Mouse (Mus musculus): Measurements from ENCODE around the gene Smim6. TPM values are rescaled to one million over a fixed set of nuclear protein-coding genes. Genes with fewer than 3 reads are reported as not detected.

Smim6 gene
- polyA plus RNA-seq, 1 experiment from 2014 or later, result 11.8 TPM

DNA sequence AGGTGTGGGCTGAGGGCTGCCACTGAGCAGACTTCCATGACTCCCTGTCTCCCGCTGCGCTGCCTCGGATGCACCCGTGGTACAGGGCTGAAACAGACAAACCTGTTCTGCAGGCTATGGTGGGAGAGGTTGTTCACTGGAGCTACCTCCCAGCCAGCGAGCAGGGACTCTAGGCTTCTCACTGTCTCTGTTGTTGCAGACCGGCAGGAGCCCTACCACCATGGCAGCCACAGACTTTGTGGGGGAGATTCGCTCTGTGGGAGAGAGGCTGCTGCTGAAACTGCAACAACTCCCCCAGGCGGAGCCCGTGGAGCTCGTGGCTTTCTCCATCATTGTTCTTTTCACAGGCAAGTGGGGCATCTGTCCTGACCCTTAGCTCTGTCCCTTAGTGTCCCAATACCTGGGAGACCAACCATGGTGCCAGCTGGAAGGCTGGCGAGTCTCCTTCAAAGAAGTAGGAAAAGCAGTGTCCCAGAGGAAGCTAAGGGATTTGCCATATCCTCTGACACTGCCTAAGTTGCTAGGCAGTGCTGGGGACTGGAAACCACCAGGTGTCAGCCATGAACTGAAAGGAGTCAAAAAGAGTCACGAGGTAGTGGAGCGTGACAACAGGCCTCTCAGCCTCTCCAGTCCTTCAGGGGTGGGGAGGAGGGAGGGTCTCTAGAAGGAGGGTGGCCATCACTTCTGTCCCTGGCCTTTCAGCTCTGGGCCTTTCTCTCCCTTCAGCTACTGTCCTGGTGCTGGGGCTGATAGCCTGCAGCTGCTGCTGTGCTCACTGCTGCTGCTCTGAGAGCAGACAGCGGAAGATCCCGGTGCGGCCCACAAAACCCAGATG, 6.6 kb upstream of the Smim6 start:
- Histone ChIP-seq H3K9me3 (ENCODE audit: low read length) (no peaks in the 10 kb centered on the region), H3K27me3 (ENCODE audit: insufficient read depth, low read length) (no peaks in the 10 kb centered on the region), H3K9ac (replicated peaks; ENCODE audit: low read length) (peak overlapping the region; percentile 45), H3K4me3 (ENCODE audit: low read length) (no peak overlapping the region), H3K4me1 (ENCODE audit: insufficient read depth, low read length) (peaks cover 59% of the 10 kb centered on the region), H3K27ac (ENCODE audit: low read length) (peak overlapping the region; percentile 93), H3K36me3 (ENCODE audit: insufficient read depth, low read length) (peaks cover 6% of the 10 kb centered on the region; the same call in 1 of the 2 replicates), H3K4me2 (replicated peaks; ENCODE audit: low read depth, low read length) (peak overlapping the region; percentile 16; the same call in 1 of the 2 replicates)
- WGBS, result 35% methylated on average over 16 of the region's 16 CpGs
- ATAC-seq (ENCODE audit: low FRiP score, low TSS enrichment), result peak; percentile 60

DNA sequence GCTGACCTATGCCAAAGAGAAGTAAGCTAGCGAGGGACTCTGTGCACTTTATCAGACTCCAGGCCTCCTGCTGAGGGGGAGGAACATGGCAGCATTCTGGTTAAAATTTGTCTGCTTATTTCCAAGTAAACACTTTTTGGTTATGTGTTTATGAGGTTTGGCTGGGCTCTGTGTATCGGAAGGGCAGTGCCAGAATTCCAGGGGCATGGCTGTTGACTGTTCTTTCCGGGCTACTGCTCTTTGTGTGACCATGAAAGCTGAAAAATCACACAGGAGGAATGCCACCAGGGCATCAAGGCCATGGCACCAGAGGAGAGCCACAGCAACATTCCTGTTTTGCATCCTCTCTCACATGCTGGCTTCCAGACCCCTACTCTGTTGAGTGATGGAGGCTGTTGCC, 5.7 kb upstream of the Smim6 start:
- Histone ChIP-seq H3K4me1 (ENCODE audit: insufficient read depth, low read length) (peaks cover 51% of the 10 kb centered on the region), H3K4me2 (replicated peaks; ENCODE audit: low read depth, low read length) (no peak overlapping the region), H3K9ac (replicated peaks; ENCODE audit: low read length) (0 out of 2 replicates have a peak overlapping the region, but pooled peaks have one; percentile 45), H3K9me3 (ENCODE audit: low read length) (no peaks in the 10 kb centered on the region), H3K27me3 (ENCODE audit: insufficient read depth, low read length) (no peaks in the 10 kb centered on the region), H3K4me3 (ENCODE audit: low read length) (no peak overlapping the region), H3K36me3 (ENCODE audit: insufficient read depth, low read length) (peaks cover 6% of the 10 kb centered on the region; the same call in 1 of the 2 replicates), H3K27ac (ENCODE audit: low read length) (peak overlapping the region; percentile 93)
- ATAC-seq (ENCODE audit: low FRiP score, low TSS enrichment), result no peak
- 70% methylated on average over 3 of the region's 3 CpGs for WGBS

GRCm38 (mm10) chr11:115906521-115906920, 5.3 kb upstream of the Smim6 start:
- no peak overlapping the region; the same call in 1 of the 2 replicates for H3K27ac ChIP-seq (ENCODE audit: low read length)
- peaks cover 50% of the 10 kb centered on the region for H3K4me1 ChIP-seq (ENCODE audit: insufficient read depth, low read length)
- 84% methylated on average over 5 of the region's 5 CpGs for WGBS

GRCm38 (mm10) chr11:115911134-115911561, 669 bp upstream of the Smim6 start:
- H3K4me1 ChIP-seq (ENCODE audit: insufficient read depth, low read length), result peaks cover 15% of the 10 kb centered on the region
- no peak overlapping the region; the same call in 1 of the 2 replicates for H3K9ac ChIP-seq (replicated peaks; ENCODE audit: low read length)
- no peak overlapping the region for H3K4me2 ChIP-seq (replicated peaks; ENCODE audit: low read depth, low read length)
- ATAC-seq (ENCODE audit: low FRiP score, low TSS enrichment), result no peak
- no peak overlapping the region for H3K4me3 ChIP-seq (ENCODE audit: low read length)
- H3K27ac ChIP-seq (ENCODE audit: low read length), result peak overlapping the region; percentile 80
- 93% methylated on average over 5 of the region's 5 CpGs for WGBS
- H3K9me3 ChIP-seq (ENCODE audit: low read length), result no peaks in the 10 kb centered on the region
- H3K27me3 ChIP-seq (ENCODE audit: insufficient read depth, low read length), result no peaks in the 10 kb centered on the region
- H3K36me3 ChIP-seq (ENCODE audit: insufficient read depth, low read length), result peaks cover 6% of the 10 kb centered on the region; the same call in 1 of the 2 replicates

More at GRCm38 (mm10) chr11:115906521-115906920, 5.3 kb upstream of the Smim6 start:
- H3K9ac ChIP-seq (replicated peaks; ENCODE audit: low read length), result 0 out of 2 replicates have a peak overlapping the region, but pooled peaks have one; percentile 3
- no peak overlapping the region for H3K4me2 ChIP-seq (replicated peaks; ENCODE audit: low read depth, low read length)
- no peaks in the 10 kb centered on the region for H3K9me3 ChIP-seq (ENCODE audit: low read length)
- no peak for ATAC-seq (ENCODE audit: low FRiP score, low TSS enrichment)
- H3K36me3 ChIP-seq (ENCODE audit: insufficient read depth, low read length), result peaks cover 6% of the 10 kb centered on the region; the same call in 1 of the 2 replicates
- no peaks in the 10 kb centered on the region for H3K27me3 ChIP-seq (ENCODE audit: insufficient read depth, low read length)
- no peak overlapping the region for H3K4me3 ChIP-seq (ENCODE audit: low read length)

DNA sequence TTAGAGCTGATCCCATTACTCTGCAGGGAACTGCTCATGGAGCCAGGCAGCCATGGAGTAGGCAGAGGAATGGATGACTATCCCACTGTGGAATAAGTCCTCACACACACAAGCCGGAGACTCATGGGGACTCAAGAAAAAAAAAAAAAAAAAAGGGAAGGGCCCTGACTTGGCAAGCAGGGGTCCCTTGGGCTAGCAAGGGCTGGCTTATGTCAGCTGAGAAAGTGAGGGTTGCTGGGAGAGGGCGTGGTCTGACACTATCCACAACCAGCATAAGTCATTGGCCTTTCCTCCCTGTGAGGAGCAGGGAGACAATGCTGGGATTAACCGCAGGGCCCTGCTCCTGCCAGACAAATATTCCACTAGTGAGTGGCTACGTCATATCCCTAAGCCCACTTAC, 4.8 kb downstream of the Smim6 start:
- Histone ChIP-seq H3K27me3 (ENCODE audit: insufficient read depth, low read length) (no peaks in the 10 kb centered on the region), H3K4me1 (ENCODE audit: insufficient read depth, low read length) (no peaks in the 10 kb centered on the region)
- WGBS, result 92% methylated on average over 4 of the region's 4 CpGs

DNA sequence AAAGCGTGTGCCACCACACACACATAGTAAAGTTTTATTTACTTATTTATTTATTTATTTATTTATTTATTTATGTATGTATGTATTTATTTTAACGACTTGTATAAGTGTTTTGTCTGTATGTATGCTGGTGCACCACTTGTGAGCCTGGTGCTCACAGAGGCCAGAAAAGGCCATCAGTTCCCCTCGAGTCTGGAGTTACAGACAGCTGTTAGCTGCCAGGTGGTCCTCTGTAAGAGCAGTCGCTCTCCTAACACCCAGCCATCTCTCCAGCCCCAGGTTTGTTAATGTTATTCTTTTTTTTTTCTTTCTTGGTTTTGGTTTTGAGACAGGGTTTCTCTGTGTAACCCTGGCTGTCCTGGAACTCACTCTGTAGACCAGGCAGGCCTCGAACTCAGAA, 6.8 kb downstream of the Smim6 start:
- H3K36me3 ChIP-seq (ENCODE audit: insufficient read depth, low read length), result peaks cover 20% of the 10 kb centered on the region

More for the DNA sequence above, 4.8 kb downstream of the Smim6 start:
- H3K36me3 ChIP-seq (ENCODE audit: insufficient read depth, low read length), result peaks cover 7% of the 10 kb centered on the region
- no peak overlapping the region for H3K27ac ChIP-seq (ENCODE audit: low read length)
- no peak for ATAC-seq (ENCODE audit: low FRiP score, low TSS enrichment)
- H3K9me3 ChIP-seq (ENCODE audit: low read length), result no peaks in the 10 kb centered on the region
- no peak overlapping the region for H3K9ac ChIP-seq (replicated peaks; ENCODE audit: low read length)
- H3K4me3 ChIP-seq (ENCODE audit: low read length), result no peak overlapping the region
- no peak overlapping the region for H3K4me2 ChIP-seq (replicated peaks; ENCODE audit: low read depth, low read length)

DNA sequence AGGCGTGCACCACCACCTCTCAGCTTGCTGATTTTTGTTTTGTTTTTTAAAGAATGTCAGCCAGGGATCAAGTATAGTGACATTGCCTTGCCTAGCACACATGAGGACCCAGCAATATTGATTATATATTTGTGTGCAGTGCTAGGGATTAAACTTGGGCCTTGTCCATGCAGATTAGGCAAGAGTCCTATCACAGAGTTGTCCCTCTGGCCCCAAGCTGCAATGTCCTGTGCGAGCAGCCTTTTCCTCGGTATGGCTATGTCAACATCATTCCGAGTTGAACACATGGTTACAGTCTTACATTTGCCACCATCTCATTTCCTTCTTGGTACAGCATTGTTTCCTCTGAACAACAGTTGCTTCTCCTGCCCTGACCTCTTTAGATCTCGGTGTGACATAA, 7.3 kb downstream of the Smim6 start:
- Histone ChIP-seq H3K27ac (ENCODE audit: low read length) (no peak overlapping the region), H3K27me3 (ENCODE audit: insufficient read depth, low read length) (no peaks in the 10 kb centered on the region), H3K9ac (replicated peaks; ENCODE audit: low read length) (no peak overlapping the region), H3K4me2 (replicated peaks; ENCODE audit: low read depth, low read length) (no peak overlapping the region), H3K4me3 (ENCODE audit: low read length) (no peak overlapping the region), H3K36me3 (ENCODE audit: insufficient read depth, low read length) (peaks cover 20% of the 10 kb centered on the region), H3K9me3 (ENCODE audit: low read length) (no peaks in the 10 kb centered on the region), H3K4me1 (ENCODE audit: insufficient read depth, low read length) (no peaks in the 10 kb centered on the region)
- ATAC-seq (ENCODE audit: low FRiP score, low TSS enrichment), result no peak
- WGBS, result 91% methylated on average over 5 of the region's 5 CpGs

More for the DNA sequence above, 6.8 kb downstream of the Smim6 start:
- H3K9ac ChIP-seq (replicated peaks; ENCODE audit: low read length), result no peak overlapping the region
- no peak overlapping the region for H3K4me3 ChIP-seq (ENCODE audit: low read length)
- 82% methylated on average over 5 of the region's 5 CpGs for WGBS
- no peak overlapping the region for H3K27ac ChIP-seq (ENCODE audit: low read length)
- no peak for ATAC-seq (ENCODE audit: low FRiP score, low TSS enrichment)
- H3K9me3 ChIP-seq (ENCODE audit: low read length), result no peaks in the 10 kb centered on the region
- H3K4me1 ChIP-seq (ENCODE audit: insufficient read depth, low read length), result no peaks in the 10 kb centered on the region
- no peak overlapping the region for H3K4me2 ChIP-seq (replicated peaks; ENCODE audit: low read depth, low read length)
- no peaks in the 10 kb centered on the region for H3K27me3 ChIP-seq (ENCODE audit: insufficient read depth, low read length)

- WGBS, result 44% methylated on average over 6 of the region's 6 CpGs
- H3K36me3 ChIP-seq (ENCODE audit: insufficient read depth, low read length), result peaks cover 24% of the 10 kb centered on the region
Observed at GRCm38 (mm10) chr11:115920110-115920818, 8.4 kb downstream of the Smim6 start.

GRCm38 (mm10) chr11:115921986-115922385, 10.2 kb downstream of the Smim6 start:
- Histone ChIP-seq H3K4me1 (ENCODE audit: insufficient read depth, low read length) (no peaks in the 10 kb centered on the region), H3K9me3 (ENCODE audit: low read length) (no peaks in the 10 kb centered on the region), H3K4me2 (replicated peaks; ENCODE audit: low read depth, low read length) (no peak overlapping the region), H3K27ac (ENCODE audit: low read length) (no peak overlapping the region), H3K27me3 (ENCODE audit: insufficient read depth, low read length) (no peaks in the 10 kb centered on the region), H3K9ac (replicated peaks; ENCODE audit: low read length) (no peak overlapping the region), H3K36me3 (ENCODE audit: insufficient read depth, low read length) (peaks cover 21% of the 10 kb centered on the region), H3K4me3 (ENCODE audit: low read length) (no peak overlapping the region)
- WGBS, result 97% methylated on average over 1 of the region's 1 CpGs
- ATAC-seq (ENCODE audit: low FRiP score, low TSS enrichment), result no peak

More at GRCm38 (mm10) chr11:115920110-115920818, 8.4 kb downstream of the Smim6 start:
- Histone ChIP-seq H3K9ac (replicated peaks; ENCODE audit: low read length) (no peak overlapping the region), H3K9me3 (ENCODE audit: low read length) (no peaks in the 10 kb centered on the region), H3K4me3 (ENCODE audit: low read length) (no peak overlapping the region), H3K4me1 (ENCODE audit: insufficient read depth, low read length) (no peaks in the 10 kb centered on the region), H3K4me2 (replicated peaks; ENCODE audit: low read depth, low read length) (no peak overlapping the region), H3K27me3 (ENCODE audit: insufficient read depth, low read length) (no peaks in the 10 kb centered on the region), H3K27ac (ENCODE audit: low read length) (no peak overlapping the region)
- no peak for ATAC-seq (ENCODE audit: low FRiP score, low TSS enrichment)

Data from kidney, embryonic 16.5 days (tissue).